Mouse (Mus musculus) megakaryocyte, embryonic 14.5 days (primary cell): ENCODE results near the gene Sema6c.

Experiments
- FLI1 ChIP-seq: IDR thresholded peaks from 2 replicates; pipeline ENCODE4 v1.6.1; 2012; ENCODE audit warnings: low read length, inconsistent platforms, mixed read lengths
- GATA1 ChIP-seq: IDR thresholded peaks from 3 replicates; pipeline ENCODE4 v1.6.1; 2012; ENCODE audit warnings: mixed read lengths, low read length, inconsistent platforms, borderline replicate concordance

DNA sequence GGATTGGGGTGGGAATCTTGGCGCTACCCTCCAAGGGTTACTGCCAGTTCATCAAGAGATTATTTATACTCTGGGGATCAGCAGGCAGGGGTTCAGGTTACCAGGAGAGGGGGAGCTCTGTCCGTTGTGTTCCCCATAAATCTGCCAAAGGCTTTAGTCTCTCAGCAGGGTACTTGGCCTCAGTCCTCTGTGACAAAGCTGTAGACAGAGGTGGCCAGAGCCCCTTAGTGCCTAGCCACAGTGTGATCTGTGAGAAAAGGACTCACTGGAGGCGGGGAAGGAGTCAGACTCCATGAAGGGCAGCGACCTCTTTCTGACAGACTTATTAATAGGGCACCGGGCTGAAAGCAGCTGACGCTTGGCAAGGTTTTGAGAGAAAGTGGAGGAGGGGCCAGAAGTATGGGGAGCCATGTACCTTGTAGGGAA lies 31.0 kb upstream of the Sema6c start:
- TF ChIP-seq GATA1 (no peak), FLI1 (no peak)
